Mouse (Mus musculus) ES-CJ7 (cell line): ENCODE measurements at regions not wholly inside any gene's neighbourhood (a gene's known extent, or its start where the extent isn't known, plus 50 kb on each side); places are given as distances from the start of the nearest gene placed in this dataset.

Experiments
- DNase-seq: peaks from one replicate; pipeline ENCODE4 v3.0.0; 2011; ENCODE audit warnings: low read depth, low spot score

DNA sequence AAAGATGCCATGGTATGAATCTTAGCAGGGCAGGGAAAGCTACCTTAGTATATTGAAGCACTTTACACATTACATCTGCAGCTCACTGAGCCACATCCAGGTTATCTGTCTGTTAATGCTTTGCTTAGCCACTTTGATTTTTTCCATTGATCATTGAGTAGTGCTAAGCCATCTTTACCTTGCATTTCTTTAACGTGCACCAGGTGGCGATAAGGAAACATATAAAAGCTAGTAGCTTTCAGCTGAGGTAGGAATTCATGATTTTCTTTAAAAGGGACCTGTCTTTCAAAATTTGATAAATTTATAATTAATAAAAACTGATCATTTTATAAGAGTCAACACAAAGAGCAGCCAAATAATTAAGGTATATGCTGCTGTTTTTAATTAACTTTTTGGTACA is 426.3 kb upstream of the Tpk1 start:
- peak; percentile 8 for DNase-seq

DNA sequence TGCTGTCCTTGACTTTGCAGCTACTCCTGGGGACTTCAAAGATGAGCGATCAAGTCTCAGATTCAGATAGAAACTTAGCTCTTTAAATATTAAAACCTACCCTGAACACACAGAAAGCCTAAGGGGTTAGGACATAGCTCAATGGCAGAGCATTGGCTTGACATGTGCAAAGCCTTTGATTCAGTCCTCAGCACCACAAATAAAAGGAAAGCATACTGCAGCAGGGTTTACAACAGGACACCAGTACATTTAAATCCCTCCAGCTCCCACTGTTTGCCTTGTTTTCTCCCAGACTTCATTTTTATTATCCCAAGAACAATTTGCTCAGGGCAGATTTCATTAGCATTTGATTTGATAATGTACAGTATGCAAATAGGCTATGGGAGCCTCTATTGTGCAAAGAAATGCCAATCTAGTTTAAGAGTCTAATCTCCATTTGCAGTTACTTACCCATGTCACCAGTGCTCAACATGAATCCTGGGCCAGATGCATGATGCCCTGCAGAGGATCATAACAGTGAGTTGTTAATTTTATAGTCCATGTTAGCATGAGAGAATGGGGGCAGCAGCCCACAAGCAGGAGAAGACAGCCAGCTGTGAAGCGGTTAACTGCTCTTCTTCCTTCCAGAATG is 416.0 kb upstream of the Tpk1 start:
- no peak for DNase-seq

DNA sequence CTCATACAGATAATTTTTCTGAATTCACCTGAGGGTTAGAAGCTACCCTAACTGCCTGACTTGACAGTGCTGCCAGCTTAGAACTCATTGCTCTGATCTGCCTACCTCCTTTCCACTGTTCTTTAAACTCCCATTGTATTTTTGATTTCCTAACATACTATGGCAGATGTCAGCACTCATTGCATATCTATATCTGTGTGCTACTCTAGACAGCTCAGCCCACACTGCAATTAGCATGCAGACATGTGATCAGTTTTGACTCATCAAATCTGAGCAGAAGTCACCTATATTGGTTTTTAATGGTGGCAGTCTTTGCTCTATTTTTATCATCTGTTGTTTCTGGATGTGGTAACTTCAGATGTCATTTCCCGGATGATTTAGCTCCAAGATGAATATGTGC is 407.0 kb upstream of the Tpk1 start:
- DNase-seq: no peak

DNA sequence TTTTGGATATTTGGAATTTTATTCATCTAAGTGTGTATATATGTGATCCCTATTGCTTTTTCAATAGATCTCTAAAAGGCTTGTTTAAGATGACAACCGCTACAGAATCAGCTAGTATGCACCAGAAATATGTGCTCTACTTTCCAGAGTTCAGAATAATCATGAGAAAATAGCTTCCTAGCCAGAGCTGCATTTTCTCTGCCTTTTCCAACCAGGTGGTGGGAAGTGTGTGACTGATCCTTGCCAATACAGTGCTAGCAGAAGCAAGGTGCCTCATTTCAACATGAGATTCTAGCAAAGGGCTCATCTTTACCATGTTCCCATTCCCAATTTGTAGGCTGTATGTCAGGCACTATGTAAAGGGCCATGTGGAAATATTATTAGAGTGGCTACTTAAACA is 401.8 kb upstream of the Tpk1 start:
- no peak for DNase-seq
